Mouse (Mus musculus) kidney, postnatal 0 days (tissue): ENCODE measurements around the gene Exoc6b. TPM values are rescaled to one million over a fixed set of nuclear protein-coding genes. Genes with fewer than 3 reads are reported as not detected.

Experiments used
- ATAC-seq: fragments of 200-750 bp; cut with Nextera tagmentation; replicated peaks from 2 replicates; pipeline ENCODE4 v1.8.0; 2017; ENCODE audit warnings: low read depth, moderate number of reproducible peaks, moderate TSS enrichment, moderate library complexity; ENCODE audit not compliant: low FRiP score
- DNase-seq: peaks from one replicate; pipeline ENCODE4 v3.0.0-alpha.2; 2016; ENCODE audit warnings: low spot score
- H3K27ac ChIP-seq: fragments of 300-500 bp; sonication (generic); 2 replicates; pipeline ENCODE4 v1.5.1; 2014; ENCODE audit warnings: mild to moderate bottlenecking
- H3K27me3 ChIP-seq: fragments of 300-500 bp; sonication (generic); 2 replicates; pipeline ENCODE4 v1.6.1; 2014; ENCODE audit warnings: low read length, mixed read lengths; ENCODE audit not compliant: insufficient read depth
- H3K36me3 ChIP-seq: fragments of 300-500 bp; sonication (generic); 2 replicates; pipeline ENCODE4 v1.6.1; 2014; ENCODE audit warnings: low read length, mixed read lengths; ENCODE audit not compliant: insufficient read depth
- H3K4me1 ChIP-seq: fragments of 300-500 bp; sonication (generic); replicated peaks from 2 replicates; pipeline ENCODE4 v1.6.1; 2014; ENCODE audit warnings: antibody characterized with exemption, low read length, mixed read lengths; ENCODE audit not compliant: insufficient read depth
- H3K4me2 ChIP-seq: fragments of 300-500 bp; sonication (generic); 2 replicates; pipeline ENCODE4 v1.6.1; 2014; ENCODE audit warnings: mild to moderate bottlenecking, low read length, moderate library complexity, mixed read lengths
- H3K4me3 ChIP-seq: fragments of 300-500 bp; sonication (generic); replicated peaks from 2 replicates; pipeline ENCODE4 v1.5.1; 2014; ENCODE audit warnings: low read depth, low read length
- H3K9ac ChIP-seq: fragments of 300-500 bp; sonication (generic); 2 replicates; pipeline ENCODE4 v1.6.1; 2014; ENCODE audit warnings: low read depth, low read length
- H3K9me3 ChIP-seq: fragments of 300-500 bp; sonication (generic); replicated peaks from 2 replicates; pipeline ENCODE4 v1.6.1; 2016; ENCODE audit warnings: low read length, inconsistent platforms, mixed read lengths
- CTCF ChIP-seq: IDR thresholded peaks from 2 replicates; pipeline ENCODE4 v1.5.1; 2016; ENCODE audit warnings: antibody characterized with exemption, low read depth, mild to moderate bottlenecking, moderate library complexity
- WGBS: fragments of 180-500 bp; shearing (Covaris S2); extraction: QIAGEN DNeasy Blood & Tissue Kit; methylation state at CpG from one replicate; pipeline ENCODE4 v1.1.7; 2014; 5-methylcytosine and 5-hydroxymethylcytosine counted together
- polyA plus RNA-seq: library from polyadenylated mRNA; unstranded; fragments of >200 nt; fragmentation: Nextera tagmentation; extraction: Ambion mirVana; gene quantifications from 2 replicates; pipeline ENCODE4 v1.2.1, GENCODE M21; 2015

Gene Exoc6b
- polyA plus RNA-seq, 1 experiment from 2014 or later, result 16.7 TPM

- Histone ChIP-seq H3K27me3 (no peaks in the 10 kb centered on the region), H3K27ac (no peak overlapping the region), H3K36me3 (no peaks in the 10 kb centered on the region), H3K4me3 (no peak overlapping the region), H3K9ac (no peak overlapping the region), H3K4me1 (no peaks in the 10 kb centered on the region), H3K9me3 (no peaks in the 10 kb centered on the region), H3K4me2 (no peak overlapping the region)
- DNase-seq (peak; percentile 43), ATAC-seq (0 out of 2 replicates have a peak, but pooled peaks have one; percentile 52)
- TF ChIP-seq CTCF, result no peak
- 78% methylated on average over 4 of the region's 4 CpGs for WGBS
Measured at GRCm38 (mm10) chr6:84899002-84899774, 170.1 kb downstream of the Exoc6b start.

- TF ChIP-seq CTCF, result no peak
- peak; percentile 33 for DNase-seq
- no peak overlapping the region for H3K4me3 ChIP-seq
Measured at GRCm38 (mm10) chr6:84893773-84894095, 175.6 kb downstream of the Exoc6b start.

DNA sequence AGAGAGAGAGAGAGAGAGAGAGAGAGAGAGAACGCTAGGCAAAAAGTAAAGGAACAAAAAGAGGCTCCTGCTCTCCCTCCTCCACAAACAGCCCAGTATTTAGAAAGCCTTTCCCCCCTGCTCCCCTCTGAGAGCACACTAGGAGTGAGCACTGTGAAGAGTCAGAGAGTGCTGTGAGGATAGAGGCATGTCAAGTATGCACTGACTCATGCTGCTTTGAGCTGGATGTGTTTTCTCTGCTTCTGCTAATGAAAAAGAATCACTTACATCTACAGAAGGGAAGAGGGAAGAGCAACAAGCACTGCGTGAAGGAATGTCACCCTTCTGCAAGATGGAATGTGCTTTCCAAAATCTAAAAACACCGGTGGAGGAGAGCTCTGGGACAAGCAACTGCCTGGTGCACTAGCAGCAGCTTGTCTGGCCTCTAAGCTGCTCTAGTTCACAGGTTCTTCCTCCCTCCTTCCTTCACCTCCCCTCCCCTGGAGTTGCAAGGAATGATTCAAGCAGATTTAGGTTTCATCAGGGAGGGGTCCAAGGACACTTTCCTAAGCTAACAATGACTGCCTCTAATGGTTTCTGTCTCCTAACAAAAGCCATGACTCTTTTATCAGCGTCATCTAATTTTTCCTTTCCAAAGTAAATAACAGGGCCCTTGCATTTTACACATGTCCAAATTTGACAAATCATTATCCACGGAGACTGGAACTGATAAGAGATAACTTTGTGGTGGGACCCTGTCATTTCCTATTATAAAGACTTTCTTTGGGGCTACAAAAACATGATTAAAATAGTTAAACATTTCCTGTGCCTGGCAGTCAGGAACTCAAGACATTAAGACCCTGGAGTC, 176.2 kb downstream of the Exoc6b start:
- H3K4me3 ChIP-seq, result no peak overlapping the region
- H3K36me3 ChIP-seq, result no peaks in the 10 kb centered on the region
- no peaks in the 10 kb centered on the region for H3K9me3 ChIP-seq
- no peak overlapping the region for H3K27ac ChIP-seq
- no peaks in the 10 kb centered on the region for H3K27me3 ChIP-seq
- H3K9ac ChIP-seq, result no peak overlapping the region
- ATAC-seq, result no peak
- H3K4me2 ChIP-seq, result no peak overlapping the region
- DNase-seq, result peak; percentile 36
- 24% methylated on average over 5 of the region's 5 CpGs for WGBS
- H3K4me1 ChIP-seq, result peaks cover 9% of the 10 kb centered on the region; the same call in 1 of the 2 replicates
- TF ChIP-seq CTCF, result no peak

More at GRCm38 (mm10) chr6:84893773-84894095, 175.6 kb downstream of the Exoc6b start:
- no peak overlapping the region for H3K27ac ChIP-seq
- H3K4me2 ChIP-seq, result no peak overlapping the region
- no peak overlapping the region for H3K9ac ChIP-seq
- H3K27me3 ChIP-seq, result no peaks in the 10 kb centered on the region
- no peak for ATAC-seq
- no peaks in the 10 kb centered on the region for H3K9me3 ChIP-seq
- H3K36me3 ChIP-seq, result no peaks in the 10 kb centered on the region
- peaks cover 9% of the 10 kb centered on the region; the same call in 1 of the 2 replicates for H3K4me1 ChIP-seq

GRCm38 (mm10) chr6:84886551-84886950, 182.8 kb downstream of the Exoc6b start:
- H3K4me2 ChIP-seq, result no peak overlapping the region
- ATAC-seq, result no peak; the same call in 1 of the 2 replicates
- 64% methylated on average over 3 of the region's 3 CpGs for WGBS
- no peaks in the 10 kb centered on the region for H3K27me3 ChIP-seq
- H3K4me3 ChIP-seq, result no peak overlapping the region
- H3K9ac ChIP-seq, result no peak overlapping the region
- H3K36me3 ChIP-seq, result no peaks in the 10 kb centered on the region
- DNase-seq, result no peak
- H3K27ac ChIP-seq, result no peak overlapping the region
- no peaks in the 10 kb centered on the region for H3K4me1 ChIP-seq
- no peaks in the 10 kb centered on the region for H3K9me3 ChIP-seq
- no peak for TF ChIP-seq CTCF

DNA sequence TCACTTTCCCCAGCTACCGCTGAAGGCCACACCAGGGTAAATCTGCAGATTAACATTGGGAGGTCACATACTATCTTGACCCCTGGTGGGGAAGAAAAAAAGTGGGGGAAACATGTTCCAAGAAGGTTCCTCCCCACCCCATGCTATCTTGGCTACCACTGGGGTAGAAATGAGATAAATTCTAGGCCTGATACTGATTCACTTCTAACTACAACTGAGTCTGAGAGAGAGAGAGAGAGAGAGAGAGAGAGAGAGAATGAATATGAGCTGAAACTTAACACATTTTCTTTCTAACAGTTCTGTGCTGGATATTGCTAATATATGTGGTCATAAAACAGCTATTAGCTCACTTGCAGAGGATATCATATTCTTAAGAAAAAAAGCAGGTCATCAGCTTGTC, 184.2 kb downstream of the Exoc6b start:
- Histone ChIP-seq H3K4me1 (no peaks in the 10 kb centered on the region), H3K9me3 (no peaks in the 10 kb centered on the region), H3K9ac (no peak overlapping the region), H3K4me2 (no peak overlapping the region), H3K36me3 (no peaks in the 10 kb centered on the region), H3K4me3 (no peak overlapping the region), H3K27ac (no peak overlapping the region), H3K27me3 (no peaks in the 10 kb centered on the region)
- ATAC-seq (no peak), DNase-seq (no peak)
- TF ChIP-seq CTCF, result no peak
- WGBS, result 79% methylated on average over 1 of the region's 1 CpGs

GRCm38 (mm10) chr6:84883720-84884119, 185.6 kb downstream of the Exoc6b start:
- Histone ChIP-seq H3K4me1 (no peaks in the 10 kb centered on the region), H3K27ac (no peak overlapping the region), H3K4me3 (no peak overlapping the region), H3K9me3 (no peaks in the 10 kb centered on the region), H3K4me2 (no peak overlapping the region), H3K27me3 (no peaks in the 10 kb centered on the region), H3K36me3 (no peaks in the 10 kb centered on the region), H3K9ac (no peak overlapping the region)
- TF ChIP-seq CTCF, result no peak
- 70% methylated on average over 4 of the region's 4 CpGs for WGBS
- no peak for DNase-seq
- no peak for ATAC-seq
